Mouse (Mus musculus) MEL-GATA-1-ER (cell line): Measurements from ENCODE around the gene Ndufc1.
"Not testable (repeated sequence)": the region's sequence is repeated elsewhere in the genome, so short reads cannot be mapped to it uniquely, and the experiment has no call there.

Source experiments
- DNase-seq: peaks from one replicate; pipeline ENCODE4 v3.0.0-alpha.2; 2012; ENCODE audit warnings: low read depth; ENCODE audit errors: extremely low read depth

Gene Ndufc1

GRCm38 (mm10) chr3:51396219-51397068, 12.3 kb downstream of the Ndufc1 start, which contains the start of gene Mgarp:
Gene Mgarp (minus strand): TSS chr3:51396738.
- peak; percentile 68 for DNase-seq

- no peak for DNase-seq
These were observed 13.2 kb downstream of the Ndufc1 start for GRCm38 (mm10) chr3:51395461-51396145.

- DNase-seq = no peak
These were observed 13.9 kb downstream of the Ndufc1 start for GRCm38 (mm10) chr3:51394881-51395280.

- DNase-seq = no peak
These were observed 15.1 kb downstream of the Ndufc1 start for GRCm38 (mm10) chr3:51393651-51394050.

- DNase-seq = not testable (repeated sequence)
These were observed 15.8 kb downstream of the Ndufc1 start for GRCm38 (mm10) chr3:51393018-51393417.

- no peak for DNase-seq
These were observed 17.2 kb downstream of the Ndufc1 start for GRCm38 (mm10) chr3:51391591-51391990.

- no peak for DNase-seq
These were observed 17.7 kb downstream of the Ndufc1 start for GRCm38 (mm10) chr3:51391095-51391494.

GRCm38 (mm10) chr3:51388904-51389303, 19.9 kb downstream of the Ndufc1 start:
- DNase-seq = peak; percentile 61

GRCm38 (mm10) chr3:51387868-51388381, 20.9 kb downstream of the Ndufc1 start:
- DNase-seq = no peak

- DNase-seq = no peak
These were observed 21.7 kb downstream of the Ndufc1 start for GRCm38 (mm10) chr3:51387134-51387451.

- DNase-seq = no peak
These were observed 22.2 kb downstream of the Ndufc1 start for GRCm38 (mm10) chr3:51386441-51387133.

- DNase-seq = no peak
These were observed 25.4 kb downstream of the Ndufc1 start for GRCm38 (mm10) chr3:51383409-51383808.

- no peak for DNase-seq
These were observed 28.2 kb downstream of the Ndufc1 start for GRCm38 (mm10) chr3:51380660-51381014.

- DNase-seq = no peak
These were observed 28.8 kb downstream of the Ndufc1 start for GRCm38 (mm10) chr3:51379786-51380659.

- no peak for DNase-seq
These were observed 30.2 kb downstream of the Ndufc1 start for GRCm38 (mm10) chr3:51378665-51378946.

- peak; percentile 74 for DNase-seq
These were observed 30.7 kb downstream of the Ndufc1 start for GRCm38 (mm10) chr3:51377878-51378664.

- peak; percentile 78 for DNase-seq
These were observed 33.2 kb downstream of the Ndufc1 start for GRCm38 (mm10) chr3:51375307-51376265.

- DNase-seq = no peak
These were observed 35.2 kb downstream of the Ndufc1 start for GRCm38 (mm10) chr3:51373544-51373943.

- DNase-seq = no peak
These were observed 35.9 kb downstream of the Ndufc1 start for GRCm38 (mm10) chr3:51372883-51373282.
